Mouse (Mus musculus): Measurements from ENCODE around the gene Ano10. TPM values are rescaled to one million over a fixed set of nuclear protein-coding genes. Genes with fewer than 3 reads are reported as not detected.

Gene Ano10
- polyA plus RNA-seq, 1 experiment from 2014 or later = 31.1 TPM

DNA sequence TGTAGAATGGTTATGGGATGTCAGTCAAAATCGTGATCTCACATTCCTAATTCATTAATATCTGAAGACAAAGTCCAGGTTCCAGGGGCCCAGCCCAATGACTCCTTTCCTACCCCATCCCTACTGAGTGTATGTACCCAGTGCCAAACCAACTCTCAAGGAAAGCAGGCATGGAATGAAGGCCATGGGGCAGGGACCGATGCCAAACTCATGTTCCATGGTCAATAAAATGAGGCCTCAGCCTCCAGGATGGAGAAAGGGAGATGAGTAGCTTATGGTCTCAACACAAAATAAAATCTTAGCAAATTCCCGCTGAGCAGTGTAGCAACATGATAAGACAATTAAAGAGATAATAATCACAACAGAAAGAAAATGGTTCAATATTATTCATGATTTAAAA, 39.8 kb downstream of the Ano10 start:
- Histone ChIP-seq H3K4me3 (no peak overlapping the region), H3K9me3 (no peaks in the 10 kb centered on the region), H3K36me3 (replicated peaks) (peaks cover 66% of the 10 kb centered on the region), H3K4me1 (no peaks in the 10 kb centered on the region), H3K27ac (no peak overlapping the region), H3K27me3 (ENCODE audit: poor library complexity, severe bottlenecking) (no peaks in the 10 kb centered on the region)
- WGBS = 89% methylated on average over 3 of the region's 3 CpGs
- no peak for DNase-seq (ENCODE audit: extremely low spot score, low spot score)

DNA sequence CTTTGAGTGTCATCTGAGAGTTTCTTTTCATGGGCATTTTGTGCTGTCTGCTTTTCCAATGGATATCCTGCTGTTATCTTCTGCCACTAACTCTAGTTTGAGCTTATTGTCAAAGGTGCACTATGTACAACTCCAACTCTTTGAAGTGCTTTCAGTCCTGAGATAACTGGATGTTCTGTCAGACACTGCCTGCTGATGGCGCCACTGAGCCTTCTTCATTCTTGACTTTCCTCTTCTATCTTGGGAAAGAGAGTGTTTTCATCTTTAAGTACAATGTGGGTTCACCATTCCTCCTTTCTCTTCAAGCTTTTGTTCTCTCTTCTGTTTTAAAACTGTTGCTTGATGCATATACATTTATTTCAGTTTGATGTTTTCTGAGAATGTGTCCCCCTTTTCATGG, 42.1 kb downstream of the Ano10 start:
- Histone ChIP-seq H3K4me3 (no peak overlapping the region), H3K9me3 (no peaks in the 10 kb centered on the region), H3K4me1 (0 out of 2 replicates have a peak, but pooled peaks cover 3% of the 10 kb centered on the region), H3K36me3 (replicated peaks) (peaks cover 53% of the 10 kb centered on the region), H3K27me3 (ENCODE audit: poor library complexity, severe bottlenecking) (no peaks in the 10 kb centered on the region), H3K27ac (no peak overlapping the region)
- DNase-seq (ENCODE audit: extremely low spot score, low spot score) = no peak
- WGBS = 80% methylated on average over 1 of the region's 1 CpGs

DNA sequence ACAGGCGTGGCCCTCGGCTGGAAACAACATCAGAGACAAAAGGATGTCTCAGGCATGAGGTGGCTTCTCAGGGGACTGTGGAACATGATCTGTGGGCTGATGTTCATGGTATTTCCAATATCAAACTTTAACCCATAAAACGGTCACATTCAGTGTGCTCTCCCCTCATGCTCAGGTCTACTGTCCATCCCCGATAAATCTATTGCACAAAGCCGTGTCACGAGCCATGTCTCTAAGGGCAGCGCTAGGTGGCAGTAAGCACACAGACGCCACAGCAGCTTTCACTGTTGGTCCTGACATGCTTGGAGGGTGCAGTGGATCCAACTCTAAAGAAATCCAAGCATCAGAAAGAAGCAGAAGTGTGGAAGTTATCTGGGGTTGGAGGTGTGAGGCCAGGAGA, 46.1 kb downstream of the Ano10 start:
- H3K27ac ChIP-seq = no peak overlapping the region
- 42% methylated on average over 8 of the region's 8 CpGs for WGBS
- no peaks in the 10 kb centered on the region for H3K27me3 ChIP-seq (ENCODE audit: poor library complexity, severe bottlenecking)

DNA sequence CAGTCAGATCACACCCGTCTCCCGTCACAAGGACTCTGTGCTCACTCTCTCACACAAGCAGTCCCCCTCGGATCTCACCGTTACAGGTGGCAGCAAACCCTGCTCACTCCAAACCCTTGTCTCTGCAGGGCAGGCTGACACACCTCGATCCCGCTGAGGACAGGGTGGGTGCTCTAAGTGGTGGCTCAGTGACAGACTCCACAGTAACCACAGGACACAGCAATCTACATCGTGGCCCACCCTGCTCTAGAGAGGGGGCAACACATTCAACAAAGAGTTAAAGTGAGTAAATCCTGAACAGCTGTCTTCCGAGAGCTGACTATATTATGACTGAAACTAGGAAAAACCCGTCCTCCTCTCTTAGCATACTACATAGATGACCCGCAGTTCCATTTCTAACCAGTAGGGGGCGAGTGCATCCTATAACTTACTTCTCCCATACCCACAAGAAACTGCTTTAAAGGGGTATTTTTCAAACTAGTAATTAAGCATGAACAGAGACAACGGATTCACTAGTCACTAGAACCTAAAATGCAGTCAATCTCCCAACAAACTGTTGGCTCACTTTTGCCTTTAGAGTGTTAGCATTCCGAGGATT, 46.7 kb downstream of the Ano10 start:
- Histone ChIP-seq H3K4me1 (peaks cover 19% of the 10 kb centered on the region), H3K9me3 (no peaks in the 10 kb centered on the region), H3K36me3 (replicated peaks) (peaks cover 33% of the 10 kb centered on the region), H3K27ac (no peak overlapping the region), H3K4me3 (no peak overlapping the region), H3K27me3 (ENCODE audit: poor library complexity, severe bottlenecking) (no peaks in the 10 kb centered on the region)
- peak; percentile 61 for DNase-seq (ENCODE audit: extremely low spot score, low spot score)
- 46% methylated on average over 13 of the region's 13 CpGs for WGBS

More for the DNA sequence above, 46.1 kb downstream of the Ano10 start:
- H3K4me1 ChIP-seq = peaks cover 13% of the 10 kb centered on the region
- no peaks in the 10 kb centered on the region for H3K9me3 ChIP-seq
- peak; percentile 47 for DNase-seq (ENCODE audit: extremely low spot score, low spot score)
- H3K4me3 ChIP-seq = no peak overlapping the region
- peaks cover 39% of the 10 kb centered on the region for H3K36me3 ChIP-seq (replicated peaks)

DNA sequence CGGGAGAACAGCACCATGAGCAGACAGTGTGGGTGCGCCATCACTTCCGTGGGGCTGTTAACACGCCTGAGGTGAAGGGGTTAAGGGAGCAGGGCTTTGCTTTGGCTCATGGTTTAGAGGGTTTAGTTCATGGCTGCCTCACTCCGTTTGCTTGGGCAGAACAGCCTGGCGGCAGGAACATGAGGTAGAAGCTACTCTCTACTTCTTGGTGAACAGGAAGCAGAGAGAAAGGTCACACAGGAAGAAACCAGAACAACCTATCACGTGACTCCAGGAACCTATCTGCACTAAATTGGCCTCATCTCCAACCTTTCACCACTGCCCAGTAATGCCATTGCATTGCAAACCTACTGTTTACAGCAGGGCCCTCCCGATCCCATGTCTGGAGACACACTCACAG, 48.3 kb downstream of the Ano10 start:
- no peak overlapping the region for H3K4me3 ChIP-seq
- DNase-seq (ENCODE audit: extremely low spot score, low spot score) = no peak
- H3K9me3 ChIP-seq = no peaks in the 10 kb centered on the region
- H3K27me3 ChIP-seq (ENCODE audit: poor library complexity, severe bottlenecking) = no peaks in the 10 kb centered on the region
- H3K27ac ChIP-seq = no peak overlapping the region
- H3K36me3 ChIP-seq (replicated peaks) = peaks cover 16% of the 10 kb centered on the region
- WGBS = 89% methylated on average over 8 of the region's 8 CpGs
- peaks cover 34% of the 10 kb centered on the region for H3K4me1 ChIP-seq

DNA sequence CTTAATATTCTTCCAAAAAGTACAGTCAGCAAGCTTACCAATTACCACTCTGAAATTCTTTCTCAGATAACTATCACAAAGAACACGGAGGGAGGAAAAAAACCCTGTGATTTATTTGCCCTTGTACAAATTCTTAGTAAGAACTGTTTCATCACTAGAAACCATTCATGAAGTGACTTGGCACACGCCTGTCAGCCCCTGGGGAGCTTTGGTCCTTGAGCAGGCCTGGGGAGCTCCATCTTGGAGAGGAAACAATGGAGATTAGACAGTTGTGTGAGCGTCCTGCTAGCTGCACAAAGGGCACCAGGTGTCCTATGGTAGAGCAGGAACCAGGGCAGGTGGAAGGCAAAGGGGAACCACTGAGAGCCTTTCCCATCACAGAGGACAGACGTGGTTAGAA, 48.8 kb downstream of the Ano10 start:
- Histone ChIP-seq H3K27me3 (ENCODE audit: poor library complexity, severe bottlenecking) (no peaks in the 10 kb centered on the region), H3K4me3 (no peak overlapping the region), H3K9me3 (no peaks in the 10 kb centered on the region), H3K27ac (no peak overlapping the region), H3K36me3 (replicated peaks) (peaks cover 12% of the 10 kb centered on the region), H3K4me1 (peaks cover 38% of the 10 kb centered on the region)
- 73% methylated on average over 4 of the region's 4 CpGs for WGBS
- no peak for DNase-seq (ENCODE audit: extremely low spot score, low spot score)

DNA sequence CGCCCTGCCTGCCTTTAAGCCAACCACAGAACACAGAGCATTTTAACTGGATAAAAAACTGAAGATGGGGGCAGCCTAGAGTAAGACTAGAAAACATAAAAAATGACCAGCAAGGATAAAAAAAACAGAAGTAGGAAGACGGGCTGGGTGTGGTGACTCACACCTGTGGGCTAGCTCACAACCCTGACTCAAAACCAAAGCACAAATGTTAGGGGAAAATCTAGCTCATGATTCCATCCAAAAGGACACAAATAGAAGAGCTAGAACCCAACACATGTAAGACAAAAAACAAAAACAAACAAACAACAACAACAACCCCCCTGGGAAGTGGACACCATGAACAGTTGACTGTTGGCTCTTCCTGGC, 49.4 kb downstream of the Ano10 start:
- Histone ChIP-seq H3K36me3 (replicated peaks) (peaks cover 8% of the 10 kb centered on the region), H3K27ac (no peak overlapping the region), H3K4me3 (no peak overlapping the region), H3K9me3 (no peaks in the 10 kb centered on the region), H3K27me3 (ENCODE audit: poor library complexity, severe bottlenecking) (no peaks in the 10 kb centered on the region), H3K4me1 (peaks cover 39% of the 10 kb centered on the region)
- DNase-seq (ENCODE audit: extremely low spot score, low spot score) = no peak
- WGBS = 37% methylated on average over 2 of the region's 2 CpGs

DNA sequence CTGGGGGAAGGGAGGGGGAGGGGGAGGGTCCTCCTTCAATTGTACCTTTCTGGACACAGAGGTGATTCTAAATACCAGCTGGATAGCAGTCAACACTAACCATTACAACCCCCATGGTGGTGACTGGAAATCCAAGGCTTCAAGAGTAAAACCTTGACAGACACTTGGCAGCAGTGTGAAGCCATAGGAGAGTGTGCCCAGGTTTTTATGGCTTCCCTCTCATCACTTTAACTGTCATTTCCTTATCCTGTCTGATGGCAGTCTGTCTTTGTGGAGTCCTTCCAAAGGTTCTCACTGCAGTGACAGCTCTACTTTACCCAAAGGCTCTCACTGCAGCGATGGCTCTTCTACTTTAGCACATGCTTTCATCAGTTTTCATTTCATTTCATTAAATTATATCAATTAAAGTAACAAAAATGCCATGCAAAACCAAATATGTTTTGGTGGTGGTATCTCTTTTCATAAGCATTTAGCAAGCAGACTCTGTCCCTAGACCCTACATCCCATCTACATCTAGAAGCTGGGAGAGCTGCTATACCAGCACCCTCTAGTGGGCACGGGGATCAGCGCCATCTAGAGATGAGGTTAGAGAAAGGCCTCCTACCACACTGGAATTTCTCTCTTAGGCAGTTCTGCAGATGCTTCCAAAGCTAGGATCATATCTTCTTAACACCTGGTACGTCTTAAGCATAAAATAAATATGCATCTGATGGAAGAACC, 50.0 kb downstream of the Ano10 start:
- DNase-seq (ENCODE audit: extremely low spot score, low spot score) = peak; percentile 41
- Histone ChIP-seq H3K36me3 (replicated peaks) (peaks cover 8% of the 10 kb centered on the region; the same call in 1 of the 2 replicates), H3K9me3 (no peaks in the 10 kb centered on the region), H3K27me3 (ENCODE audit: poor library complexity, severe bottlenecking) (no peaks in the 10 kb centered on the region), H3K27ac (no peak overlapping the region), H3K4me3 (no peak overlapping the region), H3K4me1 (peaks cover 39% of the 10 kb centered on the region)
- WGBS = 35% methylated on average over 4 of the region's 4 CpGs

DNA sequence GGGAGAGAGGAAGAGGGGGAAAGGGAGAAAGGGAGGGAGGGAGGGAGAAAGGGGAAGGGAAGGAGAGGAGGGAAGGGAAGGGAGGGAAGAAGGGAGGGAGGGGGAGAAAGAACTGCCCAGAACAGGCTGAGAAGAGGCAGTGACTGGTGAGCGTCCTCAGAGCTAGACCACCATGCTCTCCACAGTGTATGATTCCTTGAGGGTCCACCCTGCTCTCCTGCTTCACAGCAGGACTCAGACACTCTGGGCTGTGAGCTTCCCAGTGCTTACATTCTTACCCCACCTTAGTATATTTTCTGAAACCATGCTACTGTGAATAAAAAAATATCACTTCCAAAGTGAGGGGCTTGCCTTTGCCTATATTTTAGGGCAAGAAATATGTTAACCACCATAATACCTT, 50.9 kb downstream of the Ano10 start:
- 57% methylated on average over 1 of the region's 1 CpGs for WGBS
- Histone ChIP-seq H3K36me3 (replicated peaks) (peaks cover 8% of the 10 kb centered on the region; the same call in 1 of the 2 replicates), H3K9me3 (no peaks in the 10 kb centered on the region)

DNA sequence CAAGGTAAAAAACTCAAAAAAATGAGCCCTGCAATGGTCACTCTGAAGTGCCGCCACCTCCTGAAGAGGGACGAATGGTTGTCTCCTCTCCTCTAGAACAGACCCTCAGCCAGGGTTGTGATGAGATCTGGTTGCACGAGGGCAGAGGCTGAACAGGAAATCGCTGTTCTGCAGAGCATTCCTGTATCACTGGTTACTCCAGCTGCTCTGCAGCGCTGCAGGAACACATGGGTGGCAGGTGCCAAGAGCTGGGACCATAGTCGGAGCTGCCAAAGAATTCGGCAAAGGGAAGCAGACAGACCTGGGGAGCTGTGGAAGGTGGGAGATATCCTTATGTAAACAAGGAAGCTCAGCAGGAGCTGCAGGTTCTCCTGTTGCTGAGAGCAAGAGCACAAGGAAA, 51.4 kb downstream of the Ano10 start:
- peaks cover 8% of the 10 kb centered on the region; the same call in 1 of the 2 replicates for H3K36me3 ChIP-seq (replicated peaks)
- H3K4me1 ChIP-seq = peaks cover 37% of the 10 kb centered on the region
- no peak for DNase-seq (ENCODE audit: extremely low spot score, low spot score)
- H3K27me3 ChIP-seq (ENCODE audit: poor library complexity, severe bottlenecking) = no peaks in the 10 kb centered on the region
- no peak overlapping the region for H3K4me3 ChIP-seq
- H3K27ac ChIP-seq = no peak overlapping the region
- H3K9me3 ChIP-seq = no peaks in the 10 kb centered on the region
- WGBS = 41% methylated on average over 7 of the region's 7 CpGs

More for the DNA sequence above, 50.9 kb downstream of the Ano10 start:
- no peak for DNase-seq (ENCODE audit: extremely low spot score, low spot score)
- no peak overlapping the region for H3K27ac ChIP-seq
- H3K4me1 ChIP-seq = peaks cover 39% of the 10 kb centered on the region
- H3K27me3 ChIP-seq (ENCODE audit: poor library complexity, severe bottlenecking) = no peaks in the 10 kb centered on the region
- H3K4me3 ChIP-seq = no peak overlapping the region

DNA sequence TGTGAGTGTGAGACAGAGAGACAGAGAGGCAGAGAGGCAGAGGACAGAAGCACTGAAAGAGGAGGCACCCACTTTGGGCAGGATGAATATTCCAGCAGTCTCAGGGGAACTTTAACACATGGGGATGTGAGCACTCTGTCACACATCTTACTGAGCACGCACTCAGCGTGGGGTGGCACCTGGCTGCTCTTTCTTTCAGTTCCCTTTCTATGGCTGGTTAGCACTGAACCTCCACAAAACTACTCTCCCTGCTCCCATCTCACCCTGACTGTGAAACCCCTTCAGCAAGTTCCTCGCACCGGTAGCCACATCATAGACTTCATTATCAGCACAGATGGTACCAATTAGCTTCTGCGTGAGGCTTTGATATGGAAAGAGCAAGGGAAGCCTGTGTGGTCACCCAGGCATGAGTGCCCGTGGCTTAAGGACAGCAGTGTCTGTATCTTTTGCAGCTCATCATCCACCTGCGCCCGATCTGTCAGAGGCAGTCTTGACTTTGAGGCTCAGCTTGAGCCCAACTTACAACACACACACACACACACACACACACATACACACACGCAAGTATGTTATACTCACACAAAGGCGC, 52.3 kb downstream of the Ano10 start:
- DNase-seq (ENCODE audit: extremely low spot score, low spot score) = no peak

DNA sequence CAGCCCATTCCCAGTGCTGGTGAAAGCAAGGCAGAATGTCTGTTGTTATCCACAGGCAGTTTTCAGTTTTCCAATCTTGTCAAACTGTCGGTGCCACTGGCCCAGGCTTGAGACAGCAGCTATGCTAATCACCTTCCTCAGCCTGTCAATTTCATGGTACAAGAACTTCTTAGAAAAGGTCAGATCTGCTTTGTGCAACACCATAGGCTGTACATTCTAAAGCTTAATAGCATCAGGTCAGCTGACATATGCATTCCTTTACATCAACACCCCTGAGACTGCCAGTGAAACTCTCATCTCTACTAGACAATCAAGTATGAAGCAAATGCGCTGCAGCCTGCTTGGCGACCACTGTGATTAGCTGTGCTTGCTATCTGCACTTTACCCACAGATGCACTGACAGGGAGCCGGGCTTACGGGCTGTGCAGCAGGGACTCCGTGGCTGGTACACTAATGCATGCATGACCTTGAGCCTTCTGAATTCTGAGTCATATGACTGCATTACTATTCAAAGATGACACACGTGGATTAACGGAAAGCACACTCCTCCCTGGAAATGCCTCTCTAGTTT, 53.5 kb downstream of the Ano10 start:
- Histone ChIP-seq H3K36me3 (replicated peaks) (no peaks in the 10 kb centered on the region), H3K4me1 (peaks cover 36% of the 10 kb centered on the region), H3K27me3 (ENCODE audit: poor library complexity, severe bottlenecking) (no peaks in the 10 kb centered on the region), H3K4me3 (no peak overlapping the region), H3K9me3 (no peaks in the 10 kb centered on the region), H3K27ac (no peak overlapping the region)
- 74% methylated on average over 8 of the region's 8 CpGs for WGBS
- DNase-seq (ENCODE audit: extremely low spot score, low spot score) = no peak

More for the DNA sequence above, 52.3 kb downstream of the Ano10 start:
- 68% methylated on average over 10 of the region's 10 CpGs for WGBS
- Histone ChIP-seq H3K27me3 (ENCODE audit: poor library complexity, severe bottlenecking) (no peaks in the 10 kb centered on the region), H3K4me3 (no peak overlapping the region), H3K36me3 (replicated peaks) (peaks cover 8% of the 10 kb centered on the region; the same call in 1 of the 2 replicates), H3K27ac (no peak overlapping the region), H3K4me1 (peaks cover 36% of the 10 kb centered on the region), H3K9me3 (no peaks in the 10 kb centered on the region)

DNA sequence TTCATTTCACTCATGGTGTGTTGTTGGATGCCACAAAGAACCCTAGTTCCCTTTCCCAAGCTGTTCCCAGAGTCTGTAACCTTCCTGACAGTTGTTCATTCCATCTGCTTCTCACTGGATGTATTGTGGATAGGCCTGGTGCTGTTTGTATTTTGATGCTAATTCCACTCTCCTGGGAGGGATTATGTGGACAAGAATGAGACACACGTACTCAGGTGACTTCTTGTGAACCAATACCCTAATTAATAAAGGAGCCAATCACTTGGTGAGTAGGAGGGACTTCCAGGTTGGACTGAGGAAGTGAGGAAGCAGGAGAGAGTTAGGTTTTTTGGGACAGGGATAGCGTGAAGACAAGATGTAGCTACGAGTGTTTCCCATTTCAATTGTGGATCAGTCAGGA, 59.5 kb downstream of the Ano10 start:
- DNase-seq (ENCODE audit: extremely low spot score, low spot score) = no peak

More for the DNA sequence above, 59.5 kb downstream of the Ano10 start:
- Histone ChIP-seq H3K4me3 (no peak overlapping the region), H3K27me3 (ENCODE audit: poor library complexity, severe bottlenecking) (no peaks in the 10 kb centered on the region), H3K36me3 (replicated peaks) (0 out of 2 replicates have a peak, but pooled peaks cover 3% of the 10 kb centered on the region), H3K9me3 (no peaks in the 10 kb centered on the region), H3K27ac (no peak overlapping the region), H3K4me1 (no peaks in the 10 kb centered on the region)
- WGBS = 72% methylated on average over 3 of the region's 3 CpGs

Measured in forebrain, embryonic 10.5 days (tissue).